Mouse (Mus musculus): ENCODE measurements around the gene Zfp709.
A peak's percentile ranks its signal among the peaks of the same experiment; 100 is the strongest.
"Not testable (repeated sequence)": the region's sequence is repeated elsewhere in the genome, so short reads cannot be mapped to it uniquely, and the experiment has no call there.

Gene Zfp709

GRCm38 (mm10) chr8:71906809-71907208, 25.0 kb downstream of the Zfp709 start:
- Histone ChIP-seq H3K36me3 (ENCODE audit: control insufficient read depth, insufficient read depth, low read length, poor library complexity, severe bottlenecking) (no peaks in the 10 kb centered on the region), H3K27me3 (ENCODE audit: control insufficient read depth, insufficient read depth, low read length, poor library complexity, severe bottlenecking) (no peaks in the 10 kb centered on the region)
- DNase-seq (ENCODE audit: low read depth, low spot score), result no peak

- H3K36me3 ChIP-seq (ENCODE audit: control insufficient read depth, insufficient read depth, low read length, poor library complexity, severe bottlenecking), result no peaks in the 10 kb centered on the region
- H3K27me3 ChIP-seq (ENCODE audit: control insufficient read depth, insufficient read depth, low read length, poor library complexity, severe bottlenecking), result no peaks in the 10 kb centered on the region
- DNase-seq (ENCODE audit: low read depth, low spot score), result no peak
Measured at GRCm38 (mm10) chr8:71907798-71908257, 26.0 kb downstream of the Zfp709 start.

GRCm38 (mm10) chr8:71908309-71909261, 26.8 kb downstream of the Zfp709 start, which contains the start of the genes Zfp882 and Zfp617:
Zfp882 (plus strand) TSS chr8:71908608.
Zfp617 (plus strand) TSS chr8:71908635.
- peak; percentile 81 for DNase-seq (ENCODE audit: low read depth, low spot score)
- no peaks in the 10 kb centered on the region for H3K27me3 ChIP-seq (ENCODE audit: control insufficient read depth, insufficient read depth, low read length, poor library complexity, severe bottlenecking)

GRCm38 (mm10) chr8:71912286-71912685, 30.5 kb downstream of the Zfp709 start:
- no peak for DNase-seq (ENCODE audit: low read depth, low spot score)
- H3K27me3 ChIP-seq (ENCODE audit: control insufficient read depth, insufficient read depth, low read length, poor library complexity, severe bottlenecking), result no peaks in the 10 kb centered on the region

More at GRCm38 (mm10) chr8:71908309-71909261, 26.8 kb downstream of the Zfp709 start, which contains the start of the genes Zfp882 and Zfp617:
- H3K36me3 ChIP-seq (ENCODE audit: control insufficient read depth, insufficient read depth, low read length, poor library complexity, severe bottlenecking), result no peaks in the 10 kb centered on the region

GRCm38 (mm10) chr8:71922567-71923401, 41.0 kb downstream of the Zfp709 start:
- no peaks in the 10 kb centered on the region for H3K27me3 ChIP-seq (ENCODE audit: control insufficient read depth, insufficient read depth, low read length, poor library complexity, severe bottlenecking)
- peak; percentile 93 for DNase-seq (ENCODE audit: low read depth, low spot score)
- H3K36me3 ChIP-seq (ENCODE audit: control insufficient read depth, insufficient read depth, low read length, poor library complexity, severe bottlenecking), result no peaks in the 10 kb centered on the region

More at GRCm38 (mm10) chr8:71912286-71912685, 30.5 kb downstream of the Zfp709 start:
- H3K36me3 ChIP-seq (ENCODE audit: control insufficient read depth, insufficient read depth, low read length, poor library complexity, severe bottlenecking), result peaks cover 5% of the 10 kb centered on the region

GRCm38 (mm10) chr8:71925791-71926190, 44.0 kb downstream of the Zfp709 start:
- Histone ChIP-seq H3K36me3 (ENCODE audit: control insufficient read depth, insufficient read depth, low read length, poor library complexity, severe bottlenecking) (no peaks in the 10 kb centered on the region; the same call in 1 of the 2 replicates), H3K27me3 (ENCODE audit: control insufficient read depth, insufficient read depth, low read length, poor library complexity, severe bottlenecking) (no peaks in the 10 kb centered on the region)
- DNase-seq (ENCODE audit: low read depth, low spot score), result no peak

- Histone ChIP-seq H3K27me3 (ENCODE audit: control insufficient read depth, insufficient read depth, low read length, poor library complexity, severe bottlenecking) (no peaks in the 10 kb centered on the region), H3K36me3 (ENCODE audit: control insufficient read depth, insufficient read depth, low read length, poor library complexity, severe bottlenecking) (peaks cover 4% of the 10 kb centered on the region)
- no peak for DNase-seq (ENCODE audit: low read depth, low spot score)
Measured at GRCm38 (mm10) chr8:71926551-71926950, 44.7 kb downstream of the Zfp709 start.

GRCm38 (mm10) chr8:71927779-71928178, 46.0 kb downstream of the Zfp709 start:
- DNase-seq (ENCODE audit: low read depth, low spot score), result no peak
- H3K27me3 ChIP-seq (ENCODE audit: control insufficient read depth, insufficient read depth, low read length, poor library complexity, severe bottlenecking), result no peaks in the 10 kb centered on the region
- H3K36me3 ChIP-seq (ENCODE audit: control insufficient read depth, insufficient read depth, low read length, poor library complexity, severe bottlenecking), result peaks cover 4% of the 10 kb centered on the region

- not testable (repeated sequence) for DNase-seq (ENCODE audit: low read depth, low spot score)
Measured at GRCm38 (mm10) chr8:71938037-71938436, 56.2 kb downstream of the Zfp709 start.

GRCm38 (mm10) chr8:71940293-71941208, 58.7 kb downstream of the Zfp709 start:
- H3K27me3 ChIP-seq (ENCODE audit: control insufficient read depth, insufficient read depth, low read length, poor library complexity, severe bottlenecking), result no peaks in the 10 kb centered on the region
- DNase-seq (ENCODE audit: low read depth, low spot score), result peak; percentile 31
- no peaks in the 10 kb centered on the region for H3K36me3 ChIP-seq (ENCODE audit: control insufficient read depth, insufficient read depth, low read length, poor library complexity, severe bottlenecking)

More at GRCm38 (mm10) chr8:71938037-71938436, 56.2 kb downstream of the Zfp709 start:
- H3K27me3 ChIP-seq (ENCODE audit: control insufficient read depth, insufficient read depth, low read length, poor library complexity, severe bottlenecking); H3K36me3 ChIP-seq (ENCODE audit: control insufficient read depth, insufficient read depth, low read length, poor library complexity, severe bottlenecking): not testable (repeated sequence)

- H3K27me3 ChIP-seq (ENCODE audit: control insufficient read depth, insufficient read depth, low read length, poor library complexity, severe bottlenecking), result no peaks in the 10 kb centered on the region
- H3K36me3 ChIP-seq (ENCODE audit: control insufficient read depth, insufficient read depth, low read length, poor library complexity, severe bottlenecking), result no peaks in the 10 kb centered on the region
- no peak for DNase-seq (ENCODE audit: low read depth, low spot score)
Measured at GRCm38 (mm10) chr8:71941776-71942175, 60.0 kb downstream of the Zfp709 start.
